Mouse (Mus musculus) gastrocnemius, postnatal 4 days (tissue): ENCODE measurements around the gene Them7. TPM values are rescaled to one million over a fixed set of nuclear protein-coding genes. Genes with fewer than 3 reads are reported as not detected.

Experiments
- DNase-seq, 2 experiments: peaks; one replicate each; pipeline ENCODE4 v3.0.0; 2021 to 2022; ENCODE audit warnings: low spot score in 2 of 2, mixed read lengths in 2 of 2
- long read RNA-seq, 2 experiments: library from polyadenylated mRNA; stranded (forward); transcript quantifications; one replicate each; pipeline ENCODE4 v2.0.0; 2021
- total RNA-seq, 2 experiments: library from RNA; stranded (reverse); gene quantifications; 2 replicates each; pipeline ENCODE4 v1.2.3; 2021

The Them7 gene
- total RNA-seq, result under 1 TPM in 1 of 2 experiments, not detected in 1; 0.39 TPM
- long read RNA-seq, experiment 1, result 0 reads
- long read RNA-seq, experiment 2, result 0 reads

- peak in 1 of 2 experiments; percentile 30 for DNase-seq
Measured at GRCm38 (mm10) chr2:105224134-105224986, at the start of gene Them7. Gene Them7, plus strand, starts transcription at chr2:105224320.

GRCm38 (mm10) chr2:105178871-105179270, 45.2 kb upstream of the Them7 start:
- DNase-seq, result no peak

GRCm38 (mm10) chr2:105182501-105182900, 41.6 kb upstream of the Them7 start:
- DNase-seq, result no peak

- DNase-seq, result no peak
Measured at GRCm38 (mm10) chr2:105185140-105185539, 39.0 kb upstream of the Them7 start.

GRCm38 (mm10) chr2:105185768-105186529, 38.2 kb upstream of the Them7 start:
- DNase-seq, result no peak

GRCm38 (mm10) chr2:105186591-105186990, 37.5 kb upstream of the Them7 start:
- no peak for DNase-seq

- no peak for DNase-seq
Measured at GRCm38 (mm10) chr2:105188182-105188581, 35.9 kb upstream of the Them7 start.

GRCm38 (mm10) chr2:105189352-105189751, 34.8 kb upstream of the Them7 start:
- DNase-seq, result no peak

GRCm38 (mm10) chr2:105200152-105200551, 24.0 kb upstream of the Them7 start:
- no peak for DNase-seq

GRCm38 (mm10) chr2:105206563-105207174, 17.5 kb upstream of the Them7 start:
- DNase-seq, result no peak

- no peak for DNase-seq
Measured at GRCm38 (mm10) chr2:105212839-105213238, 11.3 kb upstream of the Them7 start.

- no peak for DNase-seq
Measured at GRCm38 (mm10) chr2:105215914-105216313, 8.2 kb upstream of the Them7 start.

- no peak for DNase-seq
Measured at GRCm38 (mm10) chr2:105219229-105219628, 4.9 kb upstream of the Them7 start.

GRCm38 (mm10) chr2:105219664-105220063, 4.5 kb upstream of the Them7 start:
- DNase-seq, result no peak

GRCm38 (mm10) chr2:105220738-105221303, 3.3 kb upstream of the Them7 start:
- DNase-seq, result peak in 1 of 2 experiments; percentile 12

GRCm38 (mm10) chr2:105223606-105224005, 514 bp upstream of the Them7 start:
- DNase-seq, result no peak

GRCm38 (mm10) chr2:105224987-105225375, 861 bp downstream of the Them7 start:
- no peak for DNase-seq

- DNase-seq, result no peak
Measured at GRCm38 (mm10) chr2:105226297-105226958, 2.3 kb downstream of the Them7 start.

- peak in 1 of 2 experiments; percentile 13 for DNase-seq
Measured at GRCm38 (mm10) chr2:105228416-105228815, 4.3 kb downstream of the Them7 start.

GRCm38 (mm10) chr2:105230333-105230732, 6.2 kb downstream of the Them7 start:
- peak; percentile 32 to 54 for DNase-seq

- DNase-seq, result no peak
Measured at GRCm38 (mm10) chr2:105232386-105232785, 8.3 kb downstream of the Them7 start.
